Mouse (Mus musculus): Measurements from ENCODE around the gene Gcnt4. TPM values are rescaled to one million over a fixed set of nuclear protein-coding genes. Genes with fewer than 3 reads are reported as not detected.

Gene Gcnt4
- total and polyA plus RNA-seq, 3 experiments = not detected

DNA sequence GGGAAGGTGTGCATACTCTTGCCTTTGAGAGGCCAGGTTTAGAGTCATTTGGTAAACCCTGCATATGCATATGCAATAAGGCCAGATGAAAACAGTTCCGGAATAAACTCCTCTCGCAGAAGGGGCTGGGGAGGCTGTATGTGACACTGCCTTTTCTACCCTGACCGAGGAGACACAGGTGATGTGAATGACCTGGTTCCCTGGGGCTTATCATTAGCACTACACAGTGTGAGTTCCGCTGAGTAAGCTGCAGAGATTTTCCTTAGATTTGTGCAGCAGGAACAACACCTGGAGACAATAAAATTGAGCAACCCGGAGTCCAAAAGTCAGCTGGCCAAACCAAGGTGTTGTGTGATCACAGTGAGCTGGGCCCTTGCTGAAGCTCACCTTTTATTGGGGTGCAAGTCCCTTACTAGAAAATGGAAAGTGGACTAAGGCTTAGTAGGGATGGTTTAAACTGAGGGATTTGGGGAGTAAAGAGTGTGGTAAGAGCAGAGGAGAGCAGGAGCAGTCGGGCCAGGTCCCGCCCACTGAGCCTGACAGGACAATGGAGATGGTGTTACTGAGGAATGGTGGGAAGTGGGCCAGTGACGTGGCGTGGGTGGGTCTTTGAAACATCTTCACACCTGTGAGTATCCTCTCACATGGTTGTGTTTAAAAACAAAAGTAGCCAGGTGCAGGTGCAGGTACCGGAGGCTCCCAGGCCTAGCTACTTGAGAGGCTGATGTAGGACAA, 1.7 kb downstream of the Gcnt4 start:
- Histone ChIP-seq H3K79me2 (replicated peaks; ENCODE audit: control insufficient read depth, extremely low read depth, insufficient read depth, poor library complexity, severe bottlenecking) (no peaks in the 10 kb centered on the region), H3K4me3 (replicated peaks in 1 of 3; ENCODE audit: low read depth in 2 of 3, low read length in 2 of 3, poor library complexity in 1 of 3) (no peak overlapping the region), H3K36me3 (replicated peaks in 1 of 2; ENCODE audit: control insufficient read depth in 1 of 2, insufficient read depth in 1 of 2, low read length in 1 of 2) (no peaks in the 10 kb centered on the region), H3K9me3 (replicated peaks; ENCODE audit: low read length) (peaks cover 9% of the 10 kb centered on the region), H3K27ac (ENCODE audit: insufficient read depth, low read depth) (no peak overlapping the region), H3K27me3 (replicated peaks) (no peaks in the 10 kb centered on the region), H3K4me1 (ENCODE audit: control insufficient read depth in 1 of 2, insufficient read depth in 2 of 2) (no peaks in the 10 kb centered on the region), H3K4me2 (ENCODE audit: insufficient read depth, low read depth, poor library complexity, severe bottlenecking) (no peak overlapping the region), H3K9ac (ENCODE audit: insufficient read depth, low read depth) (no peak overlapping the region)
- DNase-seq (ENCODE audit: extremely low read depth) = no peak
- in situ Hi-C loops (cut with MboI; ENCODE audit: low pct_ligation_motif_present, low pct_unique_long_range_greater_than_20kb, low sequenced_read_pairs) = no loop called here
- dilution Hi-C loops (cut with MboI; ENCODE audit: extremely low pct_ligation_motif_present, extremely low pct_unique_long_range_greater_than_20kb, low sequenced_read_pairs) = no loop called here
- TF ChIP-seq POLR2AphosphoS2 (IDR thresholded peaks at IDR 0.05; ENCODE audit: low read depth, low read length) = no peak

GRCm38 (mm10) chr13:96927781-96928180, 3.3 kb downstream of the Gcnt4 start:
- H3K9me3 ChIP-seq (replicated peaks; ENCODE audit: low read length) = peaks cover 9% of the 10 kb centered on the region
- no peak overlapping the region for H3K4me2 ChIP-seq (ENCODE audit: insufficient read depth, low read depth, poor library complexity, severe bottlenecking)
- H3K79me2 ChIP-seq (replicated peaks; ENCODE audit: control insufficient read depth, extremely low read depth, insufficient read depth, poor library complexity, severe bottlenecking) = no peaks in the 10 kb centered on the region
- TF ChIP-seq USF2 (conservative IDR thresholded peaks at IDR 0.05; ENCODE audit: low read depth, low read length) (no peak), MEF2A (IDR thresholded peaks at IDR 0.05; ENCODE audit: borderline replicate concordance, low read depth, low read length) (no peak), UBTF (IDR thresholded peaks at IDR 0.05; ENCODE audit: low read depth, low read length) (no peak), MAX (IDR thresholded peaks at IDR 0.05; ENCODE audit: low read length) (no peak), RAD21 (IDR thresholded peaks at IDR 0.05; ENCODE audit: low read depth, low read length) (no peak), BHLHE40 (IDR thresholded peaks at IDR 0.05; ENCODE audit: low read depth, low read length) (no peak), MXI1 (IDR thresholded peaks at IDR 0.05; ENCODE audit: low read depth, low read length) (no peak), NELFE (IDR thresholded peaks at IDR 0.05; ENCODE audit: low read depth, low read length) (no peak), KAT2A (IDR thresholded peaks at IDR 0.05; ENCODE audit: insufficient replicate concordance, low read length) (no peak), MAFK (IDR thresholded peaks at IDR 0.05; ENCODE audit: insufficient replicate concordance, low read length) (no peak)
- H3K4me1 ChIP-seq (ENCODE audit: control insufficient read depth in 1 of 2, insufficient read depth in 2 of 2) = no peaks in the 10 kb centered on the region
- H3K27me3 ChIP-seq (replicated peaks) = no peaks in the 10 kb centered on the region
- dilution Hi-C loops (cut with MboI; ENCODE audit: extremely low pct_ligation_motif_present, extremely low pct_unique_long_range_greater_than_20kb, low sequenced_read_pairs) (no loop called here), in situ Hi-C loops (cut with MboI; ENCODE audit: low pct_ligation_motif_present, low pct_unique_long_range_greater_than_20kb, low sequenced_read_pairs) (no loop called here)
- H3K9ac ChIP-seq (ENCODE audit: insufficient read depth, low read depth) = no peak overlapping the region
- no peaks in the 10 kb centered on the region for H3K36me3 ChIP-seq (replicated peaks in 1 of 2; ENCODE audit: control insufficient read depth in 1 of 2, insufficient read depth in 1 of 2, low read length in 1 of 2)
- no peak for DNase-seq (ENCODE audit: extremely low read depth)
- no peak overlapping the region for H3K27ac ChIP-seq (ENCODE audit: insufficient read depth, low read depth)
- H3K4me3 ChIP-seq (replicated peaks in 1 of 3; ENCODE audit: low read depth in 2 of 3, low read length in 2 of 3, poor library complexity in 1 of 3) = no peak overlapping the region

- Histone ChIP-seq H3K4me2 (ENCODE audit: insufficient read depth, low read depth, poor library complexity, severe bottlenecking) (no peak overlapping the region), H3K79me2 (replicated peaks; ENCODE audit: control insufficient read depth, extremely low read depth, insufficient read depth, poor library complexity, severe bottlenecking) (no peaks in the 10 kb centered on the region), H3K4me3 (replicated peaks in 1 of 3; ENCODE audit: low read depth in 2 of 3, low read length in 2 of 3, poor library complexity in 1 of 3) (no peak overlapping the region), H3K9ac (ENCODE audit: insufficient read depth, low read depth) (no peak overlapping the region), H3K36me3 (replicated peaks in 1 of 2; ENCODE audit: control insufficient read depth in 1 of 2, insufficient read depth in 1 of 2, low read length in 1 of 2) (no peaks in the 10 kb centered on the region), H3K4me1 (ENCODE audit: control insufficient read depth in 1 of 2, insufficient read depth in 2 of 2) (no peaks in the 10 kb centered on the region), H3K27me3 (replicated peaks) (no peaks in the 10 kb centered on the region), H3K27ac (ENCODE audit: insufficient read depth, low read depth) (no peak overlapping the region), H3K9me3 (replicated peaks; ENCODE audit: low read length) (peaks cover 9% of the 10 kb centered on the region)
- TF ChIP-seq GABPA (IDR thresholded peaks at IDR 0.05; ENCODE audit: insufficient replicate concordance, low read depth, low read length) (no peak), CHD1 (IDR thresholded peaks at IDR 0.05; ENCODE audit: low read depth, low read length) (no peak), ZC3H11A (IDR thresholded peaks at IDR 0.05; ENCODE audit: low read depth, low read length) (no peak), JUND (conservative IDR thresholded peaks at IDR 0.05; ENCODE audit: low read depth, low read length) (no peak), ETS1 (conservative IDR thresholded peaks at IDR 0.05; ENCODE audit: low read depth, low read length) (no peak)
- DNase-seq (ENCODE audit: extremely low read depth) = no peak
- dilution Hi-C loops (cut with MboI; ENCODE audit: extremely low pct_ligation_motif_present, extremely low pct_unique_long_range_greater_than_20kb, low sequenced_read_pairs) (no loop called here), in situ Hi-C loops (cut with MboI; ENCODE audit: low pct_ligation_motif_present, low pct_unique_long_range_greater_than_20kb, low sequenced_read_pairs) (no loop called here)
These were observed 4.0 kb downstream of the Gcnt4 start for GRCm38 (mm10) chr13:96928432-96929039.

Data from CH12.LX (cell line).